Mouse (Mus musculus) neural tube, embryonic 13.5 days (tissue): ENCODE measurements around the gene Gstt3. TPM values are rescaled to one million over a fixed set of nuclear protein-coding genes. Genes with fewer than 3 reads are reported as not detected.

Source experiments
- ATAC-seq: fragments of 200-750 bp; cut with Nextera tagmentation; 2 replicates; pipeline ENCODE4 v1.8.0; 2017; ENCODE audit warnings: low read depth, mild to moderate bottlenecking, moderate TSS enrichment, moderate library complexity
- H3K27ac ChIP-seq: fragments of 300-500 bp; sonication (generic); replicated peaks from 2 replicates; pipeline ENCODE4 v1.5.1; 2015; ENCODE audit warnings: moderate library complexity, mild to moderate bottlenecking, inconsistent platforms
- H3K27me3 ChIP-seq: fragments of 300-500 bp; sonication (generic); 2 replicates; pipeline ENCODE4 v1.6.1; 2015; ENCODE audit warnings: mild to moderate bottlenecking, inconsistent platforms
- H3K36me3 ChIP-seq: fragments of 300-500 bp; sonication (generic); 2 replicates; pipeline ENCODE4 v1.6.1; 2015; ENCODE audit warnings: mild to moderate bottlenecking, inconsistent platforms
- H3K4me1 ChIP-seq: fragments of 300-500 bp; sonication (generic); replicated peaks from 2 replicates; pipeline ENCODE4 v1.6.1; 2015; ENCODE audit warnings: inconsistent platforms
- H3K4me2 ChIP-seq: fragments of 300-500 bp; sonication (generic); 2 replicates; pipeline ENCODE4 v1.6.1; 2015; ENCODE audit warnings: inconsistent platforms, mild to moderate bottlenecking, moderate library complexity
- H3K4me3 ChIP-seq: fragments of 300-500 bp; sonication (generic); 2 replicates; pipeline ENCODE4 v1.5.1; 2015; ENCODE audit warnings: mild to moderate bottlenecking, inconsistent platforms
- H3K9ac ChIP-seq: fragments of 300-500 bp; sonication (generic); 2 replicates; pipeline ENCODE4 v1.6.1; 2015; ENCODE audit warnings: moderate library complexity, mild to moderate bottlenecking, inconsistent platforms
- H3K9me3 ChIP-seq: fragments of 300-500 bp; sonication (generic); 2 replicates; pipeline ENCODE4 v1.6.1; 2016; ENCODE audit warnings: inconsistent platforms
- WGBS: fragments of 180-500 bp; shearing (Covaris S2); methylation state at CpG from one replicate; pipeline ENCODE4 v1.1.7; 2015; 5-methylcytosine and 5-hydroxymethylcytosine counted together
- polyA plus RNA-seq: library from polyadenylated mRNA; unstranded; fragments of >200 nt; fragmentation: Nextera tagmentation; extraction: Ambion mirVana; gene quantifications from 2 replicates; pipeline ENCODE4 v1.2.1, GENCODE M21; 2015

The Gstt3 gene
- 0.96 and 1.3 TPM in 2 replicates for polyA plus RNA-seq

GRCm38 (mm10) chr10:75780769-75781578, at the start of gene Gstt3, which contains the start of gene Gm20441:
Gene Gstt3 (minus strand): TSS chr10:75781414.
Gene Gm20441 (minus strand): TSS chr10:75780954.
- H3K27ac ChIP-seq: no peak within 1 kb of the TSS
- ATAC-seq: no peak
- H3K36me3 ChIP-seq: no peaks in the 10 kb centered on the region
- 1% methylated on average over 28 of the region's 28 CpGs for WGBS
- peaks cover 56% of the 10 kb centered on the region for H3K27me3 ChIP-seq
- peak within 1 kb of the TSS; percentile 67 for H3K9ac ChIP-seq
- H3K4me1 ChIP-seq: peaks cover 10% of the 10 kb centered on the region
- H3K9me3 ChIP-seq: no peaks in the 10 kb centered on the region
- peak within 1 kb of the TSS; percentile 38 for H3K4me3 ChIP-seq
- peak within 1 kb of the TSS; percentile 71 for H3K4me2 ChIP-seq

- Histone ChIP-seq H3K4me1 (peaks cover 20% of the 10 kb centered on the region), H3K27ac (no peak overlapping the region), H3K9ac (no peak overlapping the region), H3K4me2 (no peak overlapping the region), H3K4me3 (no peak overlapping the region), H3K36me3 (no peaks in the 10 kb centered on the region), H3K27me3 (peaks cover 31% of the 10 kb centered on the region), H3K9me3 (no peaks in the 10 kb centered on the region)
- 90% methylated on average over 2 of the region's 2 CpGs for WGBS
- ATAC-seq: no peak
Measured at GRCm38 (mm10) chr10:75830275-75830670, 49.1 kb upstream of the Gstt3 start.

GRCm38 (mm10) chr10:75829529-75830274, 48.5 kb upstream of the Gstt3 start:
- Histone ChIP-seq H3K4me3 (no peak overlapping the region), H3K9ac (no peak overlapping the region), H3K9me3 (no peaks in the 10 kb centered on the region), H3K36me3 (no peaks in the 10 kb centered on the region), H3K27ac (no peak overlapping the region), H3K4me1 (peaks cover 15% of the 10 kb centered on the region), H3K4me2 (no peak overlapping the region), H3K27me3 (peaks cover 25% of the 10 kb centered on the region)
- ATAC-seq: no peak
- 84% methylated on average over 2 of the region's 2 CpGs for WGBS

GRCm38 (mm10) chr10:75828500-75828931, 47.3 kb upstream of the Gstt3 start:
- Histone ChIP-seq H3K4me2 (no peak overlapping the region), H3K27ac (no peak overlapping the region), H3K4me1 (peaks cover 3% of the 10 kb centered on the region), H3K4me3 (no peak overlapping the region), H3K36me3 (no peaks in the 10 kb centered on the region), H3K27me3 (peaks cover 14% of the 10 kb centered on the region), H3K9ac (no peak overlapping the region), H3K9me3 (no peaks in the 10 kb centered on the region)
- no peak for ATAC-seq

GRCm38 (mm10) chr10:75827668-75828360, 46.6 kb upstream of the Gstt3 start:
- Histone ChIP-seq H3K4me2 (no peak overlapping the region), H3K27me3 (peaks cover 6% of the 10 kb centered on the region; the same call in 1 of the 2 replicates), H3K27ac (no peak overlapping the region), H3K9ac (no peak overlapping the region), H3K9me3 (no peaks in the 10 kb centered on the region), H3K4me1 (no peaks in the 10 kb centered on the region), H3K4me3 (no peak overlapping the region), H3K36me3 (no peaks in the 10 kb centered on the region)
- WGBS: 95% methylated on average over 4 of the region's 4 CpGs
- no peak for ATAC-seq

- Histone ChIP-seq H3K9ac (no peak overlapping the region), H3K9me3 (no peaks in the 10 kb centered on the region), H3K4me2 (no peak overlapping the region), H3K4me1 (no peaks in the 10 kb centered on the region), H3K27ac (no peak overlapping the region), H3K36me3 (no peaks in the 10 kb centered on the region), H3K27me3 (no peaks in the 10 kb centered on the region), H3K4me3 (no peak overlapping the region)
- no peak for ATAC-seq
- WGBS: 90% methylated on average over 4 of the region's 4 CpGs
Measured at GRCm38 (mm10) chr10:75824530-75824929, 43.3 kb upstream of the Gstt3 start.

- ATAC-seq: no peak
- Histone ChIP-seq H3K9ac (no peak overlapping the region), H3K4me2 (no peak overlapping the region), H3K4me1 (no peaks in the 10 kb centered on the region), H3K27me3 (no peaks in the 10 kb centered on the region), H3K9me3 (no peaks in the 10 kb centered on the region), H3K4me3 (no peak overlapping the region), H3K27ac (no peak overlapping the region), H3K36me3 (no peaks in the 10 kb centered on the region)
- 92% methylated on average over 1 of the region's 1 CpGs for WGBS
Measured at GRCm38 (mm10) chr10:75823782-75824181, 42.6 kb upstream of the Gstt3 start.

- no peak within 1 kb of the TSS for H3K9ac ChIP-seq
- ATAC-seq: no peak
- no peak within 1 kb of the TSS for H3K4me3 ChIP-seq
- H3K27me3 ChIP-seq: no peaks in the 10 kb centered on the region
- no peak within 1 kb of the TSS for H3K27ac ChIP-seq
- no peaks in the 10 kb centered on the region for H3K4me1 ChIP-seq
- H3K9me3 ChIP-seq: no peaks in the 10 kb centered on the region
- no peaks in the 10 kb centered on the region for H3K36me3 ChIP-seq
- no peak within 1 kb of the TSS for H3K4me2 ChIP-seq
- 96% methylated on average over 2 of the region's 2 CpGs for WGBS
Measured at GRCm38 (mm10) chr10:75822443-75822842, 41.2 kb upstream of the Gstt3 start, which contains the start of gene Gstt4. Gene Gstt4 (minus strand): TSS chr10:75822543.

- Histone ChIP-seq H3K4me1 (no peaks in the 10 kb centered on the region), H3K9me3 (no peaks in the 10 kb centered on the region), H3K4me2 (no peak overlapping the region), H3K27me3 (no peaks in the 10 kb centered on the region), H3K27ac (no peak overlapping the region), H3K36me3 (no peaks in the 10 kb centered on the region), H3K4me3 (no peak overlapping the region), H3K9ac (no peak overlapping the region)
- 85% methylated on average over 5 of the region's 5 CpGs for WGBS
- no peak for ATAC-seq
Measured at GRCm38 (mm10) chr10:75819882-75820281, 38.7 kb upstream of the Gstt3 start.

GRCm38 (mm10) chr10:75818641-75819040, 37.4 kb upstream of the Gstt3 start:
- Histone ChIP-seq H3K27ac (no peak overlapping the region), H3K27me3 (no peaks in the 10 kb centered on the region), H3K9me3 (no peaks in the 10 kb centered on the region), H3K4me1 (no peaks in the 10 kb centered on the region), H3K4me2 (no peak overlapping the region), H3K36me3 (no peaks in the 10 kb centered on the region), H3K4me3 (no peak overlapping the region), H3K9ac (no peak overlapping the region)
- 69% methylated on average over 10 of the region's 10 CpGs for WGBS
- no peak for ATAC-seq

GRCm38 (mm10) chr10:75804217-75804616, 23.0 kb upstream of the Gstt3 start:
- no peak for ATAC-seq
- Histone ChIP-seq H3K27ac (no peak overlapping the region), H3K36me3 (no peaks in the 10 kb centered on the region), H3K4me1 (no peaks in the 10 kb centered on the region), H3K27me3 (no peaks in the 10 kb centered on the region), H3K4me3 (no peak overlapping the region), H3K9me3 (no peaks in the 10 kb centered on the region), H3K4me2 (no peak overlapping the region), H3K9ac (no peak overlapping the region)
- 72% methylated on average over 2 of the region's 2 CpGs for WGBS
